Mouse (Mus musculus) limb, embryonic 12.5 days (tissue): ENCODE results near the gene Olfr1016. TPM values are rescaled to one million over a fixed set of nuclear protein-coding genes. Genes with fewer than 3 reads are reported as not detected.

ENCODE experiments used
- polyA plus RNA-seq: library from polyadenylated mRNA; unstranded; fragments of >200 nt; fragmentation: Nextera tagmentation; extraction: Ambion mirVana; gene quantifications from 2 replicates; pipeline ENCODE4 v1.2.1, GENCODE M21; 2016

Gene Olfr1016
- polyA plus RNA-seq, 1 experiment from 2014 or later = not detected

Other genes with a start within 250 kb of the Olfr1016 start
- not detected in 2 replicates for gene Olfr996, start 223.3 kb downstream of the Olfr1016 start, polyA plus RNA-seq
- not detected in 2 replicates for gene Olfr998, start 213.6 kb downstream of the Olfr1016 start, polyA plus RNA-seq
- not detected in 2 replicates for gene Olfr1000, start 190.6 kb downstream of the Olfr1016 start, polyA plus RNA-seq
- gene Olfr1002, start 151.8 kb downstream of the Olfr1016 start, polyA plus RNA-seq = not detected in 2 replicates
- gene Olfr154, start 138.1 kb downstream of the Olfr1016 start, polyA plus RNA-seq = not detected in 2 replicates
- not detected in 2 replicates for gene Olfr1006, start 123.8 kb downstream of the Olfr1016 start, polyA plus RNA-seq
- not detected in 2 replicates for gene Olfr1008, start 113.1 kb downstream of the Olfr1016 start, polyA plus RNA-seq
- gene Olfr1009, start 87.1 kb downstream of the Olfr1016 start, polyA plus RNA-seq = not detected in 2 replicates
- gene Olfr1012, start 39.8 kb downstream of the Olfr1016 start, polyA plus RNA-seq = not detected in 2 replicates
- gene Olfr1013, start 35.4 kb downstream of the Olfr1016 start, polyA plus RNA-seq = not detected in 2 replicates
- gene Olfr1014, start 29.8 kb downstream of the Olfr1016 start, polyA plus RNA-seq = not detected in 2 replicates
- gene Olfr1015, start 20.5 kb downstream of the Olfr1016 start, polyA plus RNA-seq = not detected in 2 replicates
- gene Olfr1018, start 15.9 kb upstream of the Olfr1016 start, polyA plus RNA-seq = not detected in 2 replicates
- not detected in 2 replicates for gene Olfr1019, start 42.9 kb upstream of the Olfr1016 start, polyA plus RNA-seq
- gene Olfr1020, start 44.5 kb upstream of the Olfr1016 start, polyA plus RNA-seq = not detected in 2 replicates
- not detected in 2 replicates for gene Olfr1022, start 66.0 kb upstream of the Olfr1016 start, polyA plus RNA-seq
- gene Olfr1023, start 83.1 kb upstream of the Olfr1016 start, polyA plus RNA-seq = not detected in 2 replicates
- gene Olfr1024, start 102.5 kb upstream of the Olfr1016 start, polyA plus RNA-seq = not detected in 2 replicates
- not detected in 2 replicates for gene Olfr1025-ps1, start 112.6 kb upstream of the Olfr1016 start, polyA plus RNA-seq
- not detected in 2 replicates for gene Olfr1026, start 119.0 kb upstream of the Olfr1016 start, polyA plus RNA-seq
- not detected in 2 replicates for gene Olfr1028, start 147.9 kb upstream of the Olfr1016 start, polyA plus RNA-seq
- gene Olfr1029, start 171.4 kb upstream of the Olfr1016 start, polyA plus RNA-seq = not detected in 2 replicates
- not detected in 2 replicates for gene Olfr1030, start 176.7 kb upstream of the Olfr1016 start, polyA plus RNA-seq
- gene Olfr1031, start 187.8 kb upstream of the Olfr1016 start, polyA plus RNA-seq = not detected in 2 replicates
- gene Olfr1032, start 203.0 kb upstream of the Olfr1016 start, polyA plus RNA-seq = not detected in 2 replicates
- gene Olfr1033, start 218.1 kb upstream of the Olfr1016 start, polyA plus RNA-seq = not detected in 2 replicates
- 0.04 TPM in 1 of 2 replicates, not detected in the other for gene Olfr1034, start 243.3 kb upstream of the Olfr1016 start, polyA plus RNA-seq